Mouse (Mus musculus): ENCODE measurements around the gene Mapk3. TPM values are rescaled to one million over a fixed set of nuclear protein-coding genes. Genes with fewer than 3 reads are reported as not detected.

Gene Mapk3
- polyA plus RNA-seq, 1 experiment: 130 TPM

- no peak overlapping the region for H3K4me3 ChIP-seq (ENCODE audit: control insufficient read depth, insufficient read depth, low read length)
- no peak overlapping the region for H3K27ac ChIP-seq (ENCODE audit: control insufficient read depth, insufficient read depth, low read length)
- no peak for TF ChIP-seq CTCF (IDR thresholded peaks at IDR 0.05; ENCODE audit: borderline replicate concordance, control insufficient read depth, extremely low read depth, insufficient read depth, low read length, poor library complexity)
- TF ChIP-seq POLR2A (IDR thresholded peaks at IDR 0.05; ENCODE audit: control insufficient read depth, extremely low read depth, insufficient read depth, low read length, poor library complexity): no peak
- H3K36me3 ChIP-seq (ENCODE audit: control insufficient read depth, insufficient read depth, low read length): no peaks in the 10 kb centered on the region
- no peaks in the 10 kb centered on the region for H3K27me3 ChIP-seq (ENCODE audit: control insufficient read depth, insufficient read depth, low read length)
- WGBS: 97% methylated on average over 11 of the region's 11 CpGs
- DNase-seq: no peak
- H3K4me1 ChIP-seq (replicated peaks; ENCODE audit: control insufficient read depth, insufficient read depth, low read length): peaks cover 14% of the 10 kb centered on the region
These were observed 42.9 kb downstream of the Mapk3 start for GRCm38 (mm10) chr7:126802134-126802889.

- no peak for TF ChIP-seq CTCF (IDR thresholded peaks at IDR 0.05; ENCODE audit: borderline replicate concordance, control insufficient read depth, extremely low read depth, insufficient read depth, low read length, poor library complexity)
- no peak for TF ChIP-seq POLR2A (IDR thresholded peaks at IDR 0.05; ENCODE audit: control insufficient read depth, extremely low read depth, insufficient read depth, low read length, poor library complexity)
- 90% methylated on average over 6 of the region's 6 CpGs for WGBS
- Histone ChIP-seq H3K27ac (ENCODE audit: control insufficient read depth, insufficient read depth, low read length) (no peak overlapping the region), H3K4me1 (replicated peaks; ENCODE audit: control insufficient read depth, insufficient read depth, low read length) (peaks cover 6% of the 10 kb centered on the region), H3K27me3 (ENCODE audit: control insufficient read depth, insufficient read depth, low read length) (no peaks in the 10 kb centered on the region), H3K4me3 (ENCODE audit: control insufficient read depth, insufficient read depth, low read length) (no peak overlapping the region), H3K36me3 (ENCODE audit: control insufficient read depth, insufficient read depth, low read length) (no peaks in the 10 kb centered on the region)
- DNase-seq: no peak
These were observed 43.8 kb downstream of the Mapk3 start for GRCm38 (mm10) chr7:126803181-126803580.

DNA sequence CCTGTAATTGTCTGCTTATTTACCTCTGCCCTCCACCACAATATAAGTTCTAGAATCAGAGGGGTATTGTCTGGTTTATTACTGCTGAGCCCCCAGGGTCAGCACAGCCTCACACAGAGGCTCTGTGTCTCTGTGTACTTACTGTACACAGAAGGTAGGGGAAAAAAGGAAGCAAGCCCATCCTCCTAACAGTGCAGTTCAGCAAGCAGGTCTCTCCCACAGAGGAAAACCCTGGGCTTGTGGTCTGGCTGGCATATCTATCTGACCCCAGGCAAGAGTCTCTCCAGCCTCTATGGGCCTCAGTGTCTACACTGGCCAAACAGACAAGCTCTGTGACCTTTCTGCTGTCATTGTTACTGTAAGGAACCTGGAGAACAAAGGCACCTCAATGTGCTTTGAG lies 44.4 kb downstream of the Mapk3 start:
- TF ChIP-seq CTCF (IDR thresholded peaks at IDR 0.05; ENCODE audit: borderline replicate concordance, control insufficient read depth, extremely low read depth, insufficient read depth, low read length, poor library complexity) (no peak), POLR2A (IDR thresholded peaks at IDR 0.05; ENCODE audit: control insufficient read depth, extremely low read depth, insufficient read depth, low read length, poor library complexity) (no peak)
- Histone ChIP-seq H3K27me3 (ENCODE audit: control insufficient read depth, insufficient read depth, low read length) (no peaks in the 10 kb centered on the region), H3K4me1 (replicated peaks; ENCODE audit: control insufficient read depth, insufficient read depth, low read length) (peaks cover 7% of the 10 kb centered on the region), H3K27ac (ENCODE audit: control insufficient read depth, insufficient read depth, low read length) (no peak overlapping the region), H3K36me3 (ENCODE audit: control insufficient read depth, insufficient read depth, low read length) (no peaks in the 10 kb centered on the region), H3K4me3 (ENCODE audit: control insufficient read depth, insufficient read depth, low read length) (no peak overlapping the region)
- DNase-seq: no peak

DNA sequence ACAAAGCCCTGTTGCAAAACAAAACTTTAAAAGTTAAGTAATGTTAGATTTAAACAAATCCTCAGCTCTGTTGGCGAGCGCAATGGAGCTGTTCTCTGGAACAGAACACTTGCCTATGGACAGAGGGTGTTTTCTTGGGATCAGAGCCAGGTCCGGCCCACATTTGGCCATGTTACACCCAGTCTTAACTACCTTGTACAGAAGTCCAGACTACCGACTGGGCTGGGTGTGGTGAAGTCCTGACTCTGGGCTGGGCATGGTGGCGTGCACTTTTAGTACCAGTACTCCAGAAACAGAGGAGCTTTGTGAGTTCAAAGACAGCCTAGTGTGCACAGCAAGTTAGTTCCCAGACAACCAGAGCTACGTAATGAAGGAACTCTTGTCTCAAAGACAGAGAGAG lies 47.6 kb downstream of the Mapk3 start:
- Histone ChIP-seq H3K27ac (ENCODE audit: control insufficient read depth, insufficient read depth, low read length) (no peak overlapping the region), H3K27me3 (ENCODE audit: control insufficient read depth, insufficient read depth, low read length) (no peaks in the 10 kb centered on the region), H3K4me3 (ENCODE audit: control insufficient read depth, insufficient read depth, low read length) (no peak overlapping the region), H3K36me3 (ENCODE audit: control insufficient read depth, insufficient read depth, low read length) (no peaks in the 10 kb centered on the region), H3K4me1 (replicated peaks; ENCODE audit: control insufficient read depth, insufficient read depth, low read length) (peaks cover 9% of the 10 kb centered on the region)
- no peak for DNase-seq
- no peak for TF ChIP-seq CTCF (IDR thresholded peaks at IDR 0.05; ENCODE audit: borderline replicate concordance, control insufficient read depth, extremely low read depth, insufficient read depth, low read length, poor library complexity)
- TF ChIP-seq POLR2A (IDR thresholded peaks at IDR 0.05; ENCODE audit: control insufficient read depth, extremely low read depth, insufficient read depth, low read length, poor library complexity): no peak
- 94% methylated on average over 6 of the region's 6 CpGs for WGBS

- Histone ChIP-seq H3K27me3 (ENCODE audit: control insufficient read depth, insufficient read depth, low read length) (no peaks in the 10 kb centered on the region), H3K4me1 (replicated peaks; ENCODE audit: control insufficient read depth, insufficient read depth, low read length) (peaks cover 9% of the 10 kb centered on the region), H3K36me3 (ENCODE audit: control insufficient read depth, insufficient read depth, low read length) (no peaks in the 10 kb centered on the region), H3K4me3 (ENCODE audit: control insufficient read depth, insufficient read depth, low read length) (no peak overlapping the region), H3K27ac (ENCODE audit: control insufficient read depth, insufficient read depth, low read length) (no peak overlapping the region)
- WGBS: 90% methylated on average over 4 of the region's 4 CpGs
- DNase-seq: no peak
- TF ChIP-seq POLR2A (IDR thresholded peaks at IDR 0.05; ENCODE audit: control insufficient read depth, extremely low read depth, insufficient read depth, low read length, poor library complexity) (no peak), CTCF (IDR thresholded peaks at IDR 0.05; ENCODE audit: borderline replicate concordance, control insufficient read depth, extremely low read depth, insufficient read depth, low read length, poor library complexity) (no peak)
These were observed 48.0 kb downstream of the Mapk3 start for GRCm38 (mm10) chr7:126807405-126807804.

- TF ChIP-seq CTCF (IDR thresholded peaks at IDR 0.05; ENCODE audit: borderline replicate concordance, control insufficient read depth, extremely low read depth, insufficient read depth, low read length, poor library complexity): no peak
- TF ChIP-seq POLR2A (IDR thresholded peaks at IDR 0.05; ENCODE audit: control insufficient read depth, extremely low read depth, insufficient read depth, low read length, poor library complexity): no peak
- no peak overlapping the region for H3K27ac ChIP-seq (ENCODE audit: control insufficient read depth, insufficient read depth, low read length)
- DNase-seq: peak; percentile 61
- H3K4me1 ChIP-seq (replicated peaks; ENCODE audit: control insufficient read depth, insufficient read depth, low read length): peaks cover 10% of the 10 kb centered on the region
- H3K27me3 ChIP-seq (ENCODE audit: control insufficient read depth, insufficient read depth, low read length): no peaks in the 10 kb centered on the region
- no peaks in the 10 kb centered on the region for H3K36me3 ChIP-seq (ENCODE audit: control insufficient read depth, insufficient read depth, low read length)
- 2% methylated on average over 43 of the region's 43 CpGs for WGBS
- H3K4me3 ChIP-seq (ENCODE audit: control insufficient read depth, insufficient read depth, low read length): peak overlapping the region; percentile 53
These were observed 49.5 kb downstream of the Mapk3 start for GRCm38 (mm10) chr7:126808703-126809455.
